Mouse (Mus musculus) splenic B cell, adult 2 months (primary cell): ENCODE data around the gene Vmp1.

Experiments
- DNase-seq: peaks from one replicate; pipeline ENCODE4 v3.0.0-alpha.2; 2011; ENCODE audit warnings: low read depth, low spot score
- H3K27me3 ChIP-seq: 2 replicates; pipeline ENCODE4 v1.6.1; 2012; ENCODE audit warnings: mild to moderate bottlenecking, low read length, moderate library complexity, mixed read lengths; ENCODE audit not compliant: control insufficient read depth, poor library complexity, insufficient read depth, severe bottlenecking
- H3K36me3 ChIP-seq: 2 replicates; pipeline ENCODE4 v1.6.1; 2012; ENCODE audit warnings: mild to moderate bottlenecking, low read length, moderate library complexity, mixed read lengths; ENCODE audit not compliant: control insufficient read depth, poor library complexity, insufficient read depth, severe bottlenecking

The Vmp1 gene

GRCm38 (mm10) chr11:86685366-86685765 is 1.7 kb upstream of the Vmp1 start:
- no peak for DNase-seq
- Histone ChIP-seq H3K36me3 (peaks cover 2% of the 10 kb centered on the region; the same call in 1 of the 2 replicates), H3K27me3 (no peaks in the 10 kb centered on the region)

- Histone ChIP-seq H3K36me3 (no peaks in the 10 kb centered on the region), H3K27me3 (no peaks in the 10 kb centered on the region)
- no peak for DNase-seq
Measured at GRCm38 (mm10) chr11:86684126-86685012, 733 bp upstream of the Vmp1 start.

GRCm38 (mm10) chr11:86682861-86683260 is 775 bp downstream of the Vmp1 start:
- DNase-seq = no peak
- no peaks in the 10 kb centered on the region for H3K27me3 ChIP-seq
- no peaks in the 10 kb centered on the region for H3K36me3 ChIP-seq

GRCm38 (mm10) chr11:86681423-86681822 is 2.2 kb downstream of the Vmp1 start:
- Histone ChIP-seq H3K36me3 (no peaks in the 10 kb centered on the region), H3K27me3 (no peaks in the 10 kb centered on the region)
- DNase-seq = no peak

GRCm38 (mm10) chr11:86680729-86681128 is 2.9 kb downstream of the Vmp1 start:
- H3K36me3 ChIP-seq = no peaks in the 10 kb centered on the region
- no peaks in the 10 kb centered on the region for H3K27me3 ChIP-seq
- no peak for DNase-seq

GRCm38 (mm10) chr11:86678957-86679356 is 4.7 kb downstream of the Vmp1 start:
- no peaks in the 10 kb centered on the region for H3K27me3 ChIP-seq
- H3K36me3 ChIP-seq = no peaks in the 10 kb centered on the region
- no peak for DNase-seq

GRCm38 (mm10) chr11:86675520-86675919 is 8.1 kb downstream of the Vmp1 start:
- no peak for DNase-seq
- H3K27me3 ChIP-seq = no peaks in the 10 kb centered on the region
- 0 out of 2 replicates have a peak, but pooled peaks cover 2% of the 10 kb centered on the region for H3K36me3 ChIP-seq

GRCm38 (mm10) chr11:86672772-86673171 is 10.9 kb downstream of the Vmp1 start:
- 0 out of 2 replicates have a peak, but pooled peaks cover 2% of the 10 kb centered on the region for H3K36me3 ChIP-seq
- no peaks in the 10 kb centered on the region for H3K27me3 ChIP-seq
- no peak for DNase-seq

- no peak for DNase-seq
- 0 out of 2 replicates have a peak, but pooled peaks cover 2% of the 10 kb centered on the region for H3K36me3 ChIP-seq
- H3K27me3 ChIP-seq = no peaks in the 10 kb centered on the region
Measured at GRCm38 (mm10) chr11:86671041-86671675, 12.5 kb downstream of the Vmp1 start.

- no peaks in the 10 kb centered on the region for H3K27me3 ChIP-seq
- DNase-seq = no peak
- peaks cover 4% of the 10 kb centered on the region; the same call in 1 of the 2 replicates for H3K36me3 ChIP-seq
Measured at GRCm38 (mm10) chr11:86668169-86668568, 15.5 kb downstream of the Vmp1 start.

GRCm38 (mm10) chr11:86667553-86667952 is 16.1 kb downstream of the Vmp1 start:
- no peaks in the 10 kb centered on the region for H3K27me3 ChIP-seq
- no peak for DNase-seq
- H3K36me3 ChIP-seq = peaks cover 4% of the 10 kb centered on the region; the same call in 1 of the 2 replicates

- Histone ChIP-seq H3K36me3 (peaks cover 8% of the 10 kb centered on the region), H3K27me3 (no peaks in the 10 kb centered on the region)
- DNase-seq = no peak
Measured at GRCm38 (mm10) chr11:86664406-86664805, 19.2 kb downstream of the Vmp1 start.

GRCm38 (mm10) chr11:86663977-86664376 is 19.7 kb downstream of the Vmp1 start:
- Histone ChIP-seq H3K36me3 (peaks cover 8% of the 10 kb centered on the region), H3K27me3 (no peaks in the 10 kb centered on the region)
- DNase-seq = no peak

GRCm38 (mm10) chr11:86662986-86663895 is 20.4 kb downstream of the Vmp1 start:
- Histone ChIP-seq H3K36me3 (peaks cover 10% of the 10 kb centered on the region), H3K27me3 (no peaks in the 10 kb centered on the region)
- no peak for DNase-seq
